Mouse (Mus musculus) embryonic facial prominence, embryonic 15.5 days (tissue): ENCODE results near the gene Tle1. TPM values are rescaled to one million over a fixed set of nuclear protein-coding genes. Genes with fewer than 3 reads are reported as not detected.
A peak's percentile ranks its signal among the peaks of the same experiment; 100 is the strongest.

Experiments used
- ATAC-seq: fragments of 200-750 bp; cut with Nextera tagmentation; 2 replicates; pipeline ENCODE4 v1.8.0; 2017; ENCODE audit warnings: low read depth, moderate TSS enrichment; ENCODE audit not compliant: insufficient number of reproducible peaks, low FRiP score, low TSS enrichment
- H3K27ac ChIP-seq: fragments of 300-500 bp; sonication (generic); replicated peaks from 2 replicates; pipeline ENCODE4 v1.5.1; 2015; ENCODE audit warnings: mild to moderate bottlenecking, inconsistent platforms
- H3K27me3 ChIP-seq: fragments of 300-500 bp; sonication (generic); 2 replicates; pipeline ENCODE4 v1.6.1; 2015; ENCODE audit warnings: inconsistent platforms
- H3K36me3 ChIP-seq: fragments of 300-500 bp; sonication (generic); 2 replicates; pipeline ENCODE4 v1.6.1; 2015; ENCODE audit warnings: mild to moderate bottlenecking, inconsistent platforms
- H3K4me1 ChIP-seq: fragments of 300-500 bp; sonication (generic); 2 replicates; pipeline ENCODE4 v1.6.1; 2015; ENCODE audit warnings: inconsistent platforms
- H3K4me2 ChIP-seq: fragments of 300-500 bp; sonication (generic); replicated peaks from 2 replicates; pipeline ENCODE4 v1.6.1; 2015; ENCODE audit warnings: mild to moderate bottlenecking, inconsistent platforms
- H3K4me3 ChIP-seq: fragments of 300-500 bp; sonication (generic); replicated peaks from 2 replicates; pipeline ENCODE4 v1.5.1; 2015; ENCODE audit warnings: mild to moderate bottlenecking, inconsistent platforms
- H3K9ac ChIP-seq: fragments of 300-500 bp; sonication (generic); 2 replicates; pipeline ENCODE4 v1.6.1; 2015; ENCODE audit warnings: inconsistent platforms
- H3K9me3 ChIP-seq: fragments of 300-500 bp; sonication (generic); replicated peaks from 2 replicates; pipeline ENCODE4 v1.6.1; 2016; ENCODE audit warnings: inconsistent platforms
- WGBS: fragments of 180-500 bp; shearing (Covaris S2); methylation state at CpG from one replicate; pipeline ENCODE4 v1.1.7; 2015; 5-methylcytosine and 5-hydroxymethylcytosine counted together
- polyA plus RNA-seq: library from polyadenylated mRNA; unstranded; fragments of >200 nt; fragmentation: Nextera tagmentation; extraction: Ambion mirVana; gene quantifications from 2 replicates; pipeline ENCODE4 v1.2.1, GENCODE M21; 2015

Tle1 gene
- polyA plus RNA-seq, 1 experiment from 2014 or later = 28.9 TPM

DNA sequence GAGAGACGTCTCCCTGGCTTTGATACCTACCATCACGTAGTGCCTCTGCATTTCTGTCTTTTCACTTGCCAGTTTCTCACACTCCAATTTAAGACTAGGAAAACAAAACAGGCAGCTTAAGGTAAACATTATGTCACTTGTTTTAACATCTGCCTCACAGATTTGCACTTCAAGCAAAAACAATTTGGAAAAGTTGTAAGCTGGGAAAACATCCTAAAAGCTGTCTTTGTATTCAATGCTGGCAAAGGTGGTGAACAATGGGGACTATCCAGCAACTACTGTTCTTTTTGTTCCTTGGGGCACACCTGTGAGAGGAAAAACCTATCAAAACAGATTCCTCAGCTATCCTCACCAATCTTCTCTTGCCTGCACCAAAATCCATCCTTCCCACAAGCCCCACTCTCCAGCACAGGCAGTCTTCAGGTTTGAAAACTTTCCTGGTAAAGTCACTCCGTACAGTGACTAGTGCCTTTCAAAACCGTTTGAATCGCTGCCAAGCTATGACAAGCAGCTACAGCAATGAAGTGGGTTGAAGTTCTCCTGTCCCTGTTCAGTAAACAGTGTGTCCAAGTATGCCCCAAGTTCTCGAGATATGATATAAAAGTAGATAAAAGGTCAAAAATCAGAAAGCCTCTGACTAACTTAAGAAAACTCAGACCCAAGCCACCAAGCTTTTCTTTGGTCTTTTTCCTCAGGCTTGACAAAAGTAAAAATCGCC is 2.7 kb downstream of the Tle1 start:
- no peaks in the 10 kb centered on the region for H3K36me3 ChIP-seq
- peak overlapping the region; percentile 81 for H3K4me3 ChIP-seq
- no peak for ATAC-seq
- no peak overlapping the region for H3K27ac ChIP-seq
- H3K9me3 ChIP-seq = no peaks in the 10 kb centered on the region
- 0 out of 2 replicates have a peak overlapping the region, but pooled peaks have one; percentile 4 for H3K9ac ChIP-seq
- H3K27me3 ChIP-seq = no peaks in the 10 kb centered on the region
- H3K4me1 ChIP-seq = peaks cover 28% of the 10 kb centered on the region
- peak overlapping the region; percentile 76 for H3K4me2 ChIP-seq
- 14% methylated on average over 7 of the region's 7 CpGs for WGBS

- H3K4me1 ChIP-seq = peaks cover 28% of the 10 kb centered on the region
- no peaks in the 10 kb centered on the region for H3K27me3 ChIP-seq
- no peak overlapping the region for H3K9ac ChIP-seq
- no peaks in the 10 kb centered on the region for H3K9me3 ChIP-seq
- H3K4me3 ChIP-seq = no peak overlapping the region
- H3K36me3 ChIP-seq = no peaks in the 10 kb centered on the region
- peak overlapping the region; percentile 13; the same call in 1 of the 2 replicates for H3K4me2 ChIP-seq
- no peak for ATAC-seq
- WGBS = 47% methylated on average over 6 of the region's 6 CpGs
- no peak overlapping the region for H3K27ac ChIP-seq
Measured at GRCm38 (mm10) chr4:72195116-72195835, 5.4 kb downstream of the Tle1 start.

GRCm38 (mm10) chr4:72193276-72193675 is 7.4 kb downstream of the Tle1 start:
- Histone ChIP-seq H3K36me3 (0 out of 2 replicates have a peak, but pooled peaks cover under 1% of the 10 kb centered on the region), H3K9me3 (no peaks in the 10 kb centered on the region), H3K27me3 (no peaks in the 10 kb centered on the region), H3K27ac (no peak overlapping the region), H3K4me3 (no peak overlapping the region), H3K4me2 (no peak overlapping the region), H3K4me1 (peaks cover 28% of the 10 kb centered on the region), H3K9ac (no peak overlapping the region)
- no peak for ATAC-seq
- WGBS = 71% methylated on average over 1 of the region's 1 CpGs

DNA sequence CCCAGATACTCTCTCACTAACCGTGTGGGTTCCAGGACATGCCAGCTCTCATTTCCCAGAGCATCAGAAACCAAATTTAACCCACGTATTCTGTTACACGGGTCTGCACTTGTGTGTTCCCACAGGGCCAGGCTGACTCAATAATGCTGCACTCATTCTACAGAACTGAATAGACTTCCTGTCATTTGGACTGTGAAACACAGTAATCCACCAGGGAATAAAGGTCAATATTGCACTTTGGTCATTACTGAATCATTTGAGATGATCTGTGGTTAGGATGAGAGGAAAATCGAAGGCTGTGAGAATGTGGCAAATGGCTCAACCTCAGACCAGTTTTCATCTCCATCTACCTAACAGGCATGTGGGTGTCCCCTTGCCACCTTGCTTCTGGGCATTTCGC is 16.2 kb downstream of the Tle1 start:
- no peaks in the 10 kb centered on the region for H3K27me3 ChIP-seq
- ATAC-seq = no peak
- H3K9ac ChIP-seq = no peak overlapping the region
- no peak overlapping the region for H3K4me3 ChIP-seq
- peaks cover 21% of the 10 kb centered on the region for H3K4me1 ChIP-seq
- peaks cover 3% of the 10 kb centered on the region; the same call in 1 of the 2 replicates for H3K36me3 ChIP-seq
- no peaks in the 10 kb centered on the region for H3K9me3 ChIP-seq
- H3K27ac ChIP-seq = no peak overlapping the region
- 29% methylated on average over 5 of the region's 5 CpGs for WGBS
- no peak overlapping the region for H3K4me2 ChIP-seq

DNA sequence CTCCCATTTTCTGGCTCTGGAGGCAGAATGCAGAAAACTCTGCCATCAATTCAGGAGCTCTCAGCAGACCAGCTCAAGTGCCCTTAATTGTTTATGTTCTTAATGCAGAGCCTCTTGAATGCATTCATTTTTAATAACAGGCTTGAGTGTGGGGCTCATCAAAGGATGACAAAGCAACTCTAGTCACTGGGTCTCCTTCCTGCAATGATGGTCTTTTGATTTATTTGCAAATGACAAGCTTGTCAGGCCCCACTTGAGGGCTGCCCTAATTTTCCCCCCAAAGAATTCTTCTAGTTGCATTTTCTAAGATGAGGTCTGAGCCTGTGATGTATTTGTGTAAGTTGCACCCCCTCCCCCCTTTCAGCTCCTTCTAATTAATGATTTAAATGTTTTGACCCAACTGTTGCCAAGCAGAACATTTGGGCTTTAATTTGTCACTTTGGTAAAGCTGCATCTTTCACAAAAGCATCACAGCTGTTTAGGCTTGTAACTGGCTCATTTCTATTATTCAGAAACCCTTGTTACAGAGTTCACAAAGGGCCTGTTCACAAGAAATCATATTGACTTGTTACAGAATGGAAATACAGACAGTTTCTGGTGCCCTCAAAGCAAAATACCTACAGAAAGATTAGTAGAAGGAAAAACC is 18.3 kb downstream of the Tle1 start:
- no peak overlapping the region for H3K4me3 ChIP-seq
- H3K4me1 ChIP-seq = peaks cover 21% of the 10 kb centered on the region
- ATAC-seq = no peak
- H3K27ac ChIP-seq = no peak overlapping the region
- no peak overlapping the region for H3K4me2 ChIP-seq
- no peaks in the 10 kb centered on the region; the same call in 1 of the 2 replicates for H3K36me3 ChIP-seq
- H3K27me3 ChIP-seq = no peaks in the 10 kb centered on the region
- H3K9ac ChIP-seq = no peak overlapping the region
- H3K9me3 ChIP-seq = no peaks in the 10 kb centered on the region

GRCm38 (mm10) chr4:72175943-72176342 is 24.8 kb downstream of the Tle1 start:
- Histone ChIP-seq H3K9ac (no peak overlapping the region), H3K9me3 (no peaks in the 10 kb centered on the region), H3K36me3 (peaks cover 10% of the 10 kb centered on the region), H3K4me2 (no peak overlapping the region), H3K4me3 (no peak overlapping the region), H3K27me3 (no peaks in the 10 kb centered on the region), H3K4me1 (no peaks in the 10 kb centered on the region), H3K27ac (no peak overlapping the region)
- 69% methylated on average over 1 of the region's 1 CpGs for WGBS
- ATAC-seq = no peak

GRCm38 (mm10) chr4:72168267-72168666 is 32.5 kb downstream of the Tle1 start:
- no peak overlapping the region for H3K27ac ChIP-seq
- no peaks in the 10 kb centered on the region for H3K27me3 ChIP-seq
- peaks cover 13% of the 10 kb centered on the region for H3K36me3 ChIP-seq
- 19% methylated on average over 1 of the region's 1 CpGs for WGBS
- H3K4me2 ChIP-seq = no peak overlapping the region
- no peak overlapping the region for H3K9ac ChIP-seq
- H3K4me1 ChIP-seq = peaks cover 7% of the 10 kb centered on the region; the same call in 1 of the 2 replicates
- no peak overlapping the region for H3K4me3 ChIP-seq
- no peak for ATAC-seq
- H3K9me3 ChIP-seq = no peaks in the 10 kb centered on the region

DNA sequence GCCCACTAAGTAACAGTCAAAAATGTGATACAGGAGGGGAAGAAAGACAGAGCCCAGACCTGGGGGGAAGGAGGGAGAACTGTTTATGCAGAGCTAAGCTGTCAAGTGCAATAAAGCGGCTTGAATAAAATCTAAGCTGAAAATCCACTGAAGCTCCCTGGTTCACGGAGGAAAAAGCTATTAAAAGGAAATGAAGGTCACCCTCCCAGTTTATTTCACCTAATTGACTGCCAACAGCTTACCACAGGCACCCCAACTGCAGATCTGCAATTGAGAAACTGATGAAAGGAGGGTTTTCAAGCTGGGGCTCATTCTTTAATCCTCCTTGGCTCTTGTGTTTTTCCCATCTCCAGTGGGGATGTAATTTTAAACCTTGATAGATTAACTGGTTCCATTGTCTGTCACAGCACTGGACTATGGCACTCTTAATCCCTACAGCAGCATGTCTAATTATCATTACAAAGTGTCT is 32.9 kb downstream of the Tle1 start:
- H3K9me3 ChIP-seq = no peaks in the 10 kb centered on the region
- 33% methylated on average over 2 of the region's 2 CpGs for WGBS
- H3K36me3 ChIP-seq = peaks cover 14% of the 10 kb centered on the region
- no peaks in the 10 kb centered on the region for H3K27me3 ChIP-seq
- H3K9ac ChIP-seq = no peak overlapping the region
- no peak overlapping the region for H3K4me2 ChIP-seq
- H3K27ac ChIP-seq = no peak overlapping the region
- peaks cover 7% of the 10 kb centered on the region; the same call in 1 of the 2 replicates for H3K4me1 ChIP-seq
- no peak overlapping the region for H3K4me3 ChIP-seq
- ATAC-seq = no peak

- ATAC-seq = no peak
- WGBS = 72% methylated on average over 3 of the region's 3 CpGs
- no peak overlapping the region for H3K9ac ChIP-seq
Measured at GRCm38 (mm10) chr4:72167171-72167570, 33.5 kb downstream of the Tle1 start.

GRCm38 (mm10) chr4:72166561-72166960 is 34.2 kb downstream of the Tle1 start:
- Histone ChIP-seq H3K27me3 (no peaks in the 10 kb centered on the region), H3K9ac (no peak overlapping the region), H3K4me2 (no peak overlapping the region), H3K4me3 (no peak overlapping the region), H3K9me3 (no peaks in the 10 kb centered on the region), H3K27ac (no peak overlapping the region), H3K36me3 (peaks cover 14% of the 10 kb centered on the region), H3K4me1 (peaks cover 7% of the 10 kb centered on the region; the same call in 1 of the 2 replicates)
- WGBS = 93% methylated on average over 2 of the region's 2 CpGs
- no peak for ATAC-seq

More at GRCm38 (mm10) chr4:72167171-72167570, 33.5 kb downstream of the Tle1 start:
- Histone ChIP-seq H3K4me2 (no peak overlapping the region), H3K4me1 (peaks cover 7% of the 10 kb centered on the region; the same call in 1 of the 2 replicates), H3K4me3 (no peak overlapping the region), H3K27me3 (no peaks in the 10 kb centered on the region), H3K36me3 (peaks cover 14% of the 10 kb centered on the region), H3K27ac (no peak overlapping the region), H3K9me3 (no peaks in the 10 kb centered on the region)

GRCm38 (mm10) chr4:72165765-72166164 is 35.0 kb downstream of the Tle1 start:
- no peak overlapping the region for H3K27ac ChIP-seq
- H3K9ac ChIP-seq = no peak overlapping the region
- peaks cover 7% of the 10 kb centered on the region; the same call in 1 of the 2 replicates for H3K4me1 ChIP-seq
- no peaks in the 10 kb centered on the region for H3K27me3 ChIP-seq
- no peaks in the 10 kb centered on the region for H3K9me3 ChIP-seq
- H3K4me2 ChIP-seq = no peak overlapping the region
- WGBS = 87% methylated on average over 9 of the region's 9 CpGs
- H3K36me3 ChIP-seq = peaks cover 14% of the 10 kb centered on the region
- H3K4me3 ChIP-seq = no peak overlapping the region
- ATAC-seq = no peak
